Mouse (Mus musculus): ENCODE results near the gene Etv5.

- TF ChIP-seq CTCF (IDR thresholded peaks at IDR 0.05; ENCODE audit: borderline replicate concordance, insufficient read depth, low read length), result no peak
- no peak for TF ChIP-seq POLR2A (IDR thresholded peaks at IDR 0.05; ENCODE audit: low read depth, low read length)
These were observed 21.6 kb downstream of the Etv5 start for GRCm38 (mm10) chr16:22417931-22418330.

Measured in embryonic fibroblast, embryonic 13.5 days (primary cell).